Comparison of ENCODE assay signal across 24 mouse cellular contexts in the genomic region with DNA sequence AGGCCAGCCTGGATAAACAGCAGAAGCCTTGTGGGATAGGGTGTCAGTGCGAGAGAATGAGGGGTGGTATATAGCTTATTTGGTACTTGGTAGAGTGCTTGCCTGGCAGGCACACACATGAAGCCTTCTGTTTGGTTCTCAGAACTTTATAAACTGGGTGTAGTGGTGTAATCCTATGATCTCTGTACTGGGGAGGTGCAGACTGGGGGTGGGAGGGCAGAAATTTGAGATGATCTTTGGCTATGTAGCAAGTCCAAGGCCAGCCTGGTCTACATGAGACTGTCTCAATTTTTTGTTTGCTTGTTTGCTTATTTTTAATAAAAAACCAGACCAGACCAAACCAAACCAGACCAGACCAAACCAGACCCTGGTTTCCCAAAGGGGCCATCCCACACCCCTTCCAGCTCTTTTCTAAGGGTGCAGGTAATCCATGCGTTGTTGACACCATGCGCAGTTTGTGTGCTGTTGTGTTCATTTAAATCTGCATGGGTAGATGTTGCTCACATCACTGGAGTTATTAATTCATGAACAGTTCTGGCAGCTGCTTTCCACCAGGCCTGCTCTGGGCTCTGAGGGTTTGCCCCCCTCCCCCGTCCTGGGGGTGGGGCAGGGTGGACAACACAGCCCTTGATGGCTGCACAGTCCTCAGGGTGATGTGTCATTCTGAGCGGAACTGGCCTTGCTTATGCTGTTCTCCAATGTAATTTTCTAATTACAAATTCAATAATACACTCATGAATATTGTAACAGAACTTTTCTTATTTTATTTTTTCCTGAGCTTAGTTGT. TPM values are rescaled to one million over a fixed set of nuclear protein-coding genes. Genes with fewer than 3 reads are reported as not detected.
DNase-seq lines count a peak whose midpoint lies in the region; ATAC-seq lines count a peak whose summit lies in the region.
"Had no signal": no experiment of that assay in that cellular context is flagged by ENCODE, and none has a peak within 500 bp of the region (broad histone marks: within the 10 kb centered on the region; RNA-seq: fewer than 3 reads in every experiment).

No protein-coding gene starts in this region.

- H3K9ac ChIP-seq in embryonic facial prominence, embryonic 11.5 days (replicated peaks; ENCODE audit: low read length), result no peak overlapping the region
- H3K9ac ChIP-seq in midbrain, embryonic 15.5 days, result peak overlapping the region; percentile 16; the same call in 1 of the 2 replicates
- H3K9ac ChIP-seq in liver, embryonic 12.5 days, result no peak overlapping the region
- H3K9ac ChIP-seq: embryonic facial prominence, embryonic 13.5 days; heart, embryonic 15.5 days; hindbrain, embryonic 15.5 days; limb, embryonic 15.5 days; neural tube, embryonic 13.5 days had no signal

- DNase-seq in embryonic facial prominence, embryonic 11.5 days (ENCODE audit: low spot score), result no peak
- no peak for DNase-seq in embryonic facial prominence, embryonic 10.5 days (ENCODE audit: low spot score)
- DNase-seq in midbrain, embryonic 10.5 days (ENCODE audit: low spot score), result no peak
- no peak for DNase-seq in urinary bladder, postnatal 25 days (ENCODE audit: low spot score)
- no peak for DNase-seq in kidney, postnatal 10 days
- DNase-seq: B cell, adult 2 months; cerebellum, adult 9-11 months; gastrocnemius, postnatal 14 days; heart, adult 2 months; heart, postnatal 4 days; kidney, adult 11 months; right cerebral cortex, postnatal 14 days; spleen, adult 18-20 months; thymus, adult 18-20 months; thymus, postnatal 4 days had no signal

- ATAC-seq in embryonic facial prominence, embryonic 11.5 days (replicated peaks; ENCODE audit: insufficient number of reproducible peaks, low FRiP score, low TSS enrichment, low read depth), result 0 out of 2 replicates have a peak, but pooled peaks have one; percentile 25
- ATAC-seq in midbrain, embryonic 15.5 days (replicated peaks), result no peak
- 0 out of 2 replicates have a peak, but pooled peaks have one; percentile 28 for ATAC-seq in liver, embryonic 12.5 days
- ATAC-seq: forebrain, embryonic 14.5 days had no signal

- WGBS in embryonic facial prominence, embryonic 11.5 days, result 84% methylated on average over 5 of the region's 5 CpGs
- WGBS in embryonic facial prominence, embryonic 10.5 days, result 87% methylated on average over 5 of the region's 5 CpGs
- 83% methylated on average over 5 of the region's 5 CpGs for WGBS in midbrain, embryonic 15.5 days
- 88% methylated on average over 5 of the region's 5 CpGs for WGBS in midbrain, embryonic 10.5 days
- 79% methylated on average over 5 of the region's 5 CpGs for WGBS in liver, embryonic 12.5 days (ENCODE audit: insufficient replicate concordance)

- H3K4me2 ChIP-seq in embryonic facial prominence, embryonic 11.5 days (ENCODE audit: low read depth, low read length), result no peak overlapping the region
- H3K4me2 ChIP-seq in midbrain, embryonic 15.5 days, result no peak overlapping the region
- no peak overlapping the region for H3K4me2 ChIP-seq in liver, embryonic 12.5 days
- H3K4me2 ChIP-seq: embryonic facial prominence, embryonic 13.5 days; heart, embryonic 15.5 days; hindbrain, embryonic 15.5 days; limb, embryonic 15.5 days; neural tube, embryonic 13.5 days had no signal

- no peaks in the 10 kb centered on the region for H3K4me1 ChIP-seq in embryonic facial prominence, embryonic 11.5 days (ENCODE audit: control insufficient read depth, insufficient read depth, low read length)
- H3K4me1 ChIP-seq in embryonic facial prominence, embryonic 10.5 days, result peaks cover 24% of the 10 kb centered on the region
- peaks cover 17% of the 10 kb centered on the region for H3K4me1 ChIP-seq in midbrain, embryonic 15.5 days
- peaks cover 16% of the 10 kb centered on the region for H3K4me1 ChIP-seq in midbrain, embryonic 10.5 days
- H3K4me1 ChIP-seq in liver, embryonic 12.5 days, result peaks cover 38% of the 10 kb centered on the region

- no peaks in the 10 kb centered on the region for H3K36me3 ChIP-seq in embryonic facial prominence, embryonic 11.5 days (replicated peaks; ENCODE audit: control insufficient read depth, insufficient read depth, low read depth, low read length)
- H3K36me3 ChIP-seq in embryonic facial prominence, embryonic 10.5 days (replicated peaks), result no peaks in the 10 kb centered on the region
- H3K36me3 ChIP-seq in midbrain, embryonic 15.5 days (replicated peaks), result no peaks in the 10 kb centered on the region
- no peaks in the 10 kb centered on the region for H3K36me3 ChIP-seq in midbrain, embryonic 10.5 days
- peaks cover 46% of the 10 kb centered on the region for H3K36me3 ChIP-seq in liver, embryonic 12.5 days
- H3K36me3 ChIP-seq: embryonic facial prominence, embryonic 13.5 days; heart, embryonic 15.5 days; hindbrain, embryonic 15.5 days; neural tube, embryonic 13.5 days had no signal

- no peak overlapping the region for H3K27ac ChIP-seq in embryonic facial prominence, embryonic 11.5 days (replicated peaks; ENCODE audit: low read depth, low read length)
- no peak overlapping the region for H3K27ac ChIP-seq in embryonic facial prominence, embryonic 10.5 days (replicated peaks)
- no peak overlapping the region for H3K27ac ChIP-seq in midbrain, embryonic 15.5 days
- H3K27ac ChIP-seq in midbrain, embryonic 10.5 days (replicated peaks), result no peak overlapping the region
- no peak overlapping the region for H3K27ac ChIP-seq in liver, embryonic 12.5 days
- H3K27ac ChIP-seq: embryonic facial prominence, embryonic 13.5 days; heart, adult 2 months; heart, embryonic 15.5 days; hindbrain, embryonic 15.5 days; kidney, postnatal 0 days; limb, embryonic 15.5 days; neural tube, embryonic 13.5 days had no signal

- no peaks in the 10 kb centered on the region for H3K27me3 ChIP-seq in embryonic facial prominence, embryonic 11.5 days (ENCODE audit: control insufficient read depth, insufficient read depth, low read length)
- H3K27me3 ChIP-seq in embryonic facial prominence, embryonic 10.5 days (replicated peaks; ENCODE audit: low read depth, poor library complexity, severe bottlenecking), result no peaks in the 10 kb centered on the region
- no peaks in the 10 kb centered on the region for H3K27me3 ChIP-seq in midbrain, embryonic 15.5 days (replicated peaks)
- H3K27me3 ChIP-seq in midbrain, embryonic 10.5 days (ENCODE audit: low read depth, poor library complexity, severe bottlenecking), result no peaks in the 10 kb centered on the region
- H3K27me3 ChIP-seq in liver, embryonic 12.5 days (replicated peaks), result no peaks in the 10 kb centered on the region
- H3K27me3 ChIP-seq: embryonic facial prominence, embryonic 13.5 days; hindbrain, embryonic 15.5 days; limb, embryonic 15.5 days; neural tube, embryonic 13.5 days had no signal

- no peaks in the 10 kb centered on the region for H3K9me3 ChIP-seq in embryonic facial prominence, embryonic 11.5 days (replicated peaks; ENCODE audit: control insufficient read depth, low read length)
- H3K9me3 ChIP-seq in embryonic facial prominence, embryonic 10.5 days, result no peaks in the 10 kb centered on the region
- H3K9me3 ChIP-seq in midbrain, embryonic 15.5 days, result no peaks in the 10 kb centered on the region
- no peaks in the 10 kb centered on the region for H3K9me3 ChIP-seq in midbrain, embryonic 10.5 days (replicated peaks)
- H3K9me3 ChIP-seq in liver, embryonic 12.5 days (replicated peaks), result no peaks in the 10 kb centered on the region
- H3K9me3 ChIP-seq: embryonic facial prominence, embryonic 13.5 days; heart, embryonic 15.5 days; hindbrain, embryonic 15.5 days; limb, embryonic 15.5 days; neural tube, embryonic 13.5 days had no signal

- no peak overlapping the region for H3K4me3 ChIP-seq in embryonic facial prominence, embryonic 11.5 days (ENCODE audit: low read depth, low read length)
- H3K4me3 ChIP-seq in embryonic facial prominence, embryonic 10.5 days, result no peak overlapping the region
- H3K4me3 ChIP-seq in midbrain, embryonic 15.5 days, result no peak overlapping the region
- H3K4me3 ChIP-seq in midbrain, embryonic 10.5 days, result no peak overlapping the region
- no peak overlapping the region for H3K4me3 ChIP-seq in liver, embryonic 12.5 days
- H3K4me3 ChIP-seq: embryonic facial prominence, embryonic 13.5 days; heart, adult 2 months; heart, embryonic 15.5 days; hindbrain, embryonic 15.5 days; limb, embryonic 15.5 days; neural tube, embryonic 13.5 days had no signal

RNA-seq across cellular contexts. Expression of gene Stard10, which starts 15.4 kb away (rescaled TPM):
- polyA plus RNA-seq in embryonic facial prominence, embryonic 11.5 days (2014; fragmentation: Nextera tagmentation; extraction: Ambion mirVana), result 13.5 and 15.6 TPM in 2 replicates
- 12.3 and 15.4 TPM in 2 replicates for polyA plus RNA-seq in embryonic facial prominence, embryonic 10.5 days (2016; fragmentation: Nextera tagmentation; extraction: Ambion mirVana)
- polyA plus RNA-seq in midbrain, embryonic 15.5 days (2015; fragmentation: Nextera tagmentation; extraction: Ambion mirVana), result 8.7 and 9.6 TPM in 2 replicates
- 5.0 and 7.3 TPM in 2 replicates for polyA plus RNA-seq in midbrain, embryonic 10.5 days (2016; fragmentation: Nextera tagmentation; extraction: Ambion mirVana)
- 76.9 and 79.5 TPM in 2 replicates for polyA plus RNA-seq in liver, embryonic 12.5 days (2016; fragmentation: Nextera tagmentation; extraction: Ambion mirVana)

RNA-seq across cellular contexts. Expression of gene Arap1, which starts 15.6 kb away (rescaled TPM):
- polyA plus RNA-seq in embryonic facial prominence, embryonic 11.5 days (2014; fragmentation: Nextera tagmentation; extraction: Ambion mirVana), result 13.5 and 14.1 TPM in 2 replicates
- 15.4 and 17.4 TPM in 2 replicates for polyA plus RNA-seq in embryonic facial prominence, embryonic 10.5 days (2016; fragmentation: Nextera tagmentation; extraction: Ambion mirVana)
- polyA plus RNA-seq in midbrain, embryonic 15.5 days (2015; fragmentation: Nextera tagmentation; extraction: Ambion mirVana), result 10.4 and 10.6 TPM in 2 replicates
- 13.6 and 16.3 TPM in 2 replicates for polyA plus RNA-seq in midbrain, embryonic 10.5 days (2016; fragmentation: Nextera tagmentation; extraction: Ambion mirVana)
- 20.5 and 24.6 TPM in 2 replicates for polyA plus RNA-seq in liver, embryonic 12.5 days (2016; fragmentation: Nextera tagmentation; extraction: Ambion mirVana)

RNA-seq across cellular contexts. Expression of gene Atg16l2, which starts 30.2 kb away (rescaled TPM):
- 7.2 and 7.3 TPM in 2 replicates for polyA plus RNA-seq in embryonic facial prominence, embryonic 11.5 days (2014; fragmentation: Nextera tagmentation; extraction: Ambion mirVana)
- polyA plus RNA-seq in embryonic facial prominence, embryonic 10.5 days (2016; fragmentation: Nextera tagmentation; extraction: Ambion mirVana), result 13.1 and 15.1 TPM in 2 replicates
- 26.1 and 26.9 TPM in 2 replicates for polyA plus RNA-seq in midbrain, embryonic 15.5 days (2015; fragmentation: Nextera tagmentation; extraction: Ambion mirVana)
- 20.9 and 21.6 TPM in 2 replicates for polyA plus RNA-seq in midbrain, embryonic 10.5 days (2016; fragmentation: Nextera tagmentation; extraction: Ambion mirVana)
- 4.7 and 5.7 TPM in 2 replicates for polyA plus RNA-seq in liver, embryonic 12.5 days (2016; fragmentation: Nextera tagmentation; extraction: Ambion mirVana)
